Mouse (Mus musculus): Measurements from ENCODE around the gene Mapre3. TPM values are rescaled to one million over a fixed set of nuclear protein-coding genes. Genes with fewer than 3 reads are reported as not detected.

Mapre3 gene
- polyA plus RNA-seq, 1 experiment from 2014 or later, result 38.2 TPM

DNA sequence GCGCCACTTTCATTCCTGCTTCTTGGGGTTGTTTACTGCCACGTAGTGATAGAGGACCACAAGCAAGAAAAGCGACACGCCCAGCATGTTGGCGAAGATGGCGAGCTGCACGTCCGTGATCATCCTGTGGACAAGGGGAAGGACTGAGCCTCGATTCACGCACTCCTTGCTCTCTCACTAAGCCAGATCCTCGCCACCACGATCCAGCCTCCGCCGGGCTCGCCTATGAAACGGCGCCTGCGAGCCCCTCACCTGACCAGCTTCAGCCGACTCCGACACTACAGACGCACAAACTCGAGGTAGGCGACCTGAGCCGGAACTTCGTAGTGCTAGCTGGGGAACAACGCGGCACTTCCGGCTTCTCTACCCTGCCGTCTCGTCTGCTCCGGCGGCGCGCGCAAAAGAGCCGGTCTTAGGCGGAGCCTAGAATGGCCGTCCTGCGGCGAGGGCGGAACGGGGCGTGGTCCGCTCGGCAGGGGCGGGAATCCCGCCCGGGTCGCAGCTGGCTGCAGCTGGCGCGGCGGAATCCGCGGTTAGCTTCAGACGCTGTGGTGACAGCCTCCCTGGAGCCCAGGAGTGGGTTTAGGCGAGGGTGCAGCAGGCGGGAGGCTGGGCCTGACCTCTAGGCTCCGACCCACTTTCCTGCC lies 93.1 kb downstream of the Mapre3 start, which contains the start of gene Ost4:
Gene Ost4 (minus strand): TSS at position 376 of the 647 bp plus-strand sequence.
- Histone ChIP-seq H3K9me3 (ENCODE audit: control insufficient read depth, low read length) (no peaks in the 10 kb centered on the region), H3K27ac (ENCODE audit: low read depth, low read length) (peak within 1 kb of the TSS; percentile 87), H3K4me1 (replicated peaks; ENCODE audit: control insufficient read depth, insufficient read depth, low read length) (peaks cover 6% of the 10 kb centered on the region; the same call in 1 of the 2 replicates), H3K36me3 (ENCODE audit: control insufficient read depth, insufficient read depth, low read length) (0 out of 2 replicates have a peak, but pooled peaks cover 4% of the 10 kb centered on the region), H3K9ac (ENCODE audit: low read depth, low read length) (peak within 1 kb of the TSS; percentile 79), H3K27me3 (ENCODE audit: control insufficient read depth, insufficient read depth, low read length) (no peaks in the 10 kb centered on the region), H3K4me3 (ENCODE audit: low read depth, low read length) (peak within 1 kb of the TSS; percentile 67), H3K4me2 (replicated peaks; ENCODE audit: low read depth, low read length) (peak within 1 kb of the TSS; percentile 91)
- under 1% methylated on average over 55 of the region's 58 CpGs for WGBS
- peak; percentile 95 for ATAC-seq (ENCODE audit: low FRiP score)
- DNase-seq (ENCODE audit: low spot score), result peak; percentile 96

DNA sequence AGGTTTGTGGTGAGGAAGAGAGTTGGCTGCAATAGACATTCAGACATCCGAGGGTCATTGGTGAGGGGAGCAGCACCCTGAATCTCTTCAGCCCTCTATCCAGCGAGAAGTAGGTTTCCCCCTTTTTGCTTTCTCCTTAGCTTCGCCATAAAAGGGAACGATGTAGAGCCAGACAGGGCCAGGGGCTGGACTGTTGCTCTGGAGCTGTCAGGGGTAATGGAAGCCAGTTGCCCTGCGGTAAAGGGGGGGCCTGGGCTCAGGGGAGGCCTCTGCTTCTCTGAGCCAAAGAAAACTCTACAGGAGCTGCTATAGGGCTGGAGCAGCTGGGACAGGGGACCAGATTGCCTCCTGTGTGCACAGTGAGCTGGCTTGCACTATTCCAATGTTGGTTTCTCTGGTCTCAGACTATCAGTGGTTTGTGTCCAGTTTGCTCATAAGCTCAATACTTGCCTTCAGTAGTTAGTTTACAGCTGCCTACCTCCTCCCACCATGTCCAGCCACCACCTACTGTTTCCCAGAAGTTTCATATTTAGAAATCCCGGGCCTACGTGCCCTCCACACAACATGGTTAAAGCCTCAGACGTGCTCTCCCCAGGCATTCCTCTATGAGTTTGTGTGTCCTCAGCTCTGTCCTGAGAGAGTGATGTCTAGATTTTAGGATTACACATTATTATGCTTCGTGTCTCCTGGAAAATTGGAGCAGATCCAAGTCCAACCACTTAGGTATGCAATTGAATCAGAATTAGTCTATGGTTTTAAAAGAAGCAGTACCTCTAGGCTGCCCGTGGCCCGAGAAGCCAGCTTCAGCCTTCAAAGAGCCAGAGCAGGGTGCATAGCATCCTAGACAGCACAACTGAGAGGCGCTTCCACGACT lies 94.2 kb downstream of the Mapre3 start:
- 49% methylated on average over 13 of the region's 13 CpGs for whole genome bisulfite sequencing
- DNase-seq (ENCODE audit: low spot score), result peak; percentile 23
- Histone ChIP-seq H3K9ac (ENCODE audit: low read depth, low read length) (peak overlapping the region; percentile 79), H3K4me1 (replicated peaks; ENCODE audit: control insufficient read depth, insufficient read depth, low read length) (peaks cover 7% of the 10 kb centered on the region; the same call in 1 of the 2 replicates), H3K27me3 (ENCODE audit: control insufficient read depth, insufficient read depth, low read length) (no peaks in the 10 kb centered on the region), H3K9me3 (ENCODE audit: control insufficient read depth, low read length) (no peaks in the 10 kb centered on the region), H3K4me2 (replicated peaks; ENCODE audit: low read depth, low read length) (peak overlapping the region; percentile 91), H3K4me3 (ENCODE audit: low read depth, low read length) (peak overlapping the region; percentile 67), H3K36me3 (ENCODE audit: control insufficient read depth, insufficient read depth, low read length) (no peaks in the 10 kb centered on the region), H3K27ac (ENCODE audit: low read depth, low read length) (peak overlapping the region; percentile 87; the same call in 1 of the 2 replicates)
- ATAC-seq (ENCODE audit: low FRiP score), result no peak

DNA sequence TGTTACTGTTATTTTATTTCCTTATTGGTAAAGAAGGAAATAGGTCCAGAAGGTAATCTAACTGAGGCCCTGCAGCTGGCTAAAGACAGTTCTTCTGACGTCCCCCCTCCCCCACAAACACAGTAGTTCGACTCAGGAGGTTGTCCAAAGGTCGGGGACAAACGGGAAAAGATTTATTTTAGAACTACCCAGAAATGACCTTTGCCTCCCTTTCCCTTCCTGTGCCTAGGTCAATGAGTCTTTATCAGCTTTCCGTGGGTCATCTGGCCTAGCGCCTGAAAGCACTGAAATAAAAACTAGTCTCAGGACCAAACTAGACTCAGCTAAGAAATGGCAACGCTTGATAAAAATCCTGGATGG lies 94.8 kb downstream of the Mapre3 start:
- Histone ChIP-seq H3K4me2 (replicated peaks; ENCODE audit: low read depth, low read length) (no peak overlapping the region), H3K27ac (ENCODE audit: low read depth, low read length) (0 out of 2 replicates have a peak overlapping the region, but pooled peaks have one; percentile 47), H3K4me3 (ENCODE audit: low read depth, low read length) (no peak overlapping the region), H3K36me3 (ENCODE audit: control insufficient read depth, insufficient read depth, low read length) (no peaks in the 10 kb centered on the region), H3K27me3 (ENCODE audit: control insufficient read depth, insufficient read depth, low read length) (no peaks in the 10 kb centered on the region), H3K9me3 (ENCODE audit: control insufficient read depth, low read length) (no peaks in the 10 kb centered on the region), H3K9ac (ENCODE audit: low read depth, low read length) (no peak overlapping the region), H3K4me1 (replicated peaks; ENCODE audit: control insufficient read depth, insufficient read depth, low read length) (peaks cover 7% of the 10 kb centered on the region; the same call in 1 of the 2 replicates)
- DNase-seq (ENCODE audit: low spot score), result no peak
- 51% methylated on average over 7 of the region's 7 CpGs for WGBS
- no peak for ATAC-seq (ENCODE audit: low FRiP score)

DNA sequence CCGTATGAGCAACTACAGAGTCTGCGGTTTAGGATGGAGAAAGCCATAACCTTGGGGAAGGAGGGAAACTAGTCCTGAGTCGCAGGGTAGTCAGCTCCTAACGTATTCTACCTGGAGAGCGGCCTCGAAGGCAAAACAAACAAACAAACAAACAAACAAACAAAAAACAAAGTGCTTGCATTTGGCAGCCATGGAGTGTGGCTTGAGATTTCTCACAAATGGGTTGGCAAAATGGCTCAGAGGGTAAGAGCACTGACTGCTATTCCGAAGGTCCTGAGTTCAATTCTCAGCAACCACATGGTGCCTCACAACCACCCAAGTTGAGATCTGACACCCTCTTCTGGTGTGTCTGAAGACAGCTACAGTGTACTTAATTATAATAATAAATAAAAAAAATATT lies 95.4 kb downstream of the Mapre3 start:
- ATAC-seq (ENCODE audit: low FRiP score) (no peak), DNase-seq (ENCODE audit: low spot score) (no peak)
- peaks cover 7% of the 10 kb centered on the region; the same call in 1 of the 2 replicates for H3K4me1 ChIP-seq (replicated peaks; ENCODE audit: control insufficient read depth, insufficient read depth, low read length)

DNA sequence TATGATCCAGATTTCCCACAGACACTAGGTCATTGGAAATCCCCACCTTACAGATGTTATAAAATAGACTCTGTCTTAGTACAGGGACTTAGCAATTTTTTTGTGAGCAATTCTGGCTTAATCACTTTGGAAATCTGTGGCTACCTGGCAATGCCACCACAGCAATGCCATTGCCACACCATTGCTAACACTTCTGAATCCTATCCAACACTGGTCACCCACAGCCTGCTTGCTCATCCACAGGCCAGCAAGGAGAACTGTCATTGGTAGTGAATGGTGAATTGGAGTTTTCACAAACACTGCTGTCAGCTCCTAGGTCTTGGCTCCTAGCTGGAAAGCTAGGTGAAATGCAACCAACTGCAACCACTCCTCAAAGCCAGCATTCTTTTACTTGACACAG lies 96.0 kb downstream of the Mapre3 start:
- no peak overlapping the region for H3K27ac ChIP-seq (ENCODE audit: low read depth, low read length)
- no peak overlapping the region for H3K9ac ChIP-seq (ENCODE audit: low read depth, low read length)
- no peaks in the 10 kb centered on the region for H3K36me3 ChIP-seq (ENCODE audit: control insufficient read depth, insufficient read depth, low read length)
- peaks cover 7% of the 10 kb centered on the region; the same call in 1 of the 2 replicates for H3K4me1 ChIP-seq (replicated peaks; ENCODE audit: control insufficient read depth, insufficient read depth, low read length)
- no peak overlapping the region for H3K4me3 ChIP-seq (ENCODE audit: low read depth, low read length)
- DNase-seq (ENCODE audit: low spot score), result no peak
- no peaks in the 10 kb centered on the region for H3K9me3 ChIP-seq (ENCODE audit: control insufficient read depth, low read length)
- no peaks in the 10 kb centered on the region for H3K27me3 ChIP-seq (ENCODE audit: control insufficient read depth, insufficient read depth, low read length)
- no peak overlapping the region for H3K4me2 ChIP-seq (replicated peaks; ENCODE audit: low read depth, low read length)
- no peak for ATAC-seq (ENCODE audit: low FRiP score)

More for the DNA sequence above, 95.4 kb downstream of the Mapre3 start:
- Histone ChIP-seq H3K4me3 (ENCODE audit: low read depth, low read length) (no peak overlapping the region), H3K27me3 (ENCODE audit: control insufficient read depth, insufficient read depth, low read length) (no peaks in the 10 kb centered on the region), H3K36me3 (ENCODE audit: control insufficient read depth, insufficient read depth, low read length) (no peaks in the 10 kb centered on the region), H3K9me3 (ENCODE audit: control insufficient read depth, low read length) (no peaks in the 10 kb centered on the region), H3K27ac (ENCODE audit: low read depth, low read length) (no peak overlapping the region), H3K4me2 (replicated peaks; ENCODE audit: low read depth, low read length) (no peak overlapping the region), H3K9ac (ENCODE audit: low read depth, low read length) (no peak overlapping the region)
- WGBS, result 84% methylated on average over 7 of the region's 7 CpGs

DNA sequence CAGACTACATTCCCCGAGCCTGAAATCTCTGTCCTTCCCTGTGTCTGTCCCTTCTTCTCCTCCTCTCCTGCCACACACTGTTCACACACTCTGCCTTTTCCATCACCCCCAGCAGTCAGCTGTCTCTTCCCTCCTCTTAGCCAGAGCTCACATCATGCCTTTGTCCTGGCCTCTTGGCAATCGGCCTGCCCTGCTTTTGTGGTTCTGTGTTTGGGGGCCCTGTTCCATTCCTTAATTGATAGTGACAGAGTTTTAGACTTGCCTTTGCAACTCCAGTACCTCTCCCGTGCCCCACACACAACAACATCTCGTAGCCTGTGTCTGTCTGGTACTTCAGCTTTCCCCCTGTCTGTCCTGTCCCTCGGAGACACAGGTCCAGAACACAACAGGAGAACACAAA lies 97.7 kb downstream of the Mapre3 start:
- WGBS, result 71% methylated on average over 5 of the region's 5 CpGs
- peaks cover 7% of the 10 kb centered on the region; the same call in 1 of the 2 replicates for H3K4me1 ChIP-seq (replicated peaks; ENCODE audit: control insufficient read depth, insufficient read depth, low read length)

DNA sequence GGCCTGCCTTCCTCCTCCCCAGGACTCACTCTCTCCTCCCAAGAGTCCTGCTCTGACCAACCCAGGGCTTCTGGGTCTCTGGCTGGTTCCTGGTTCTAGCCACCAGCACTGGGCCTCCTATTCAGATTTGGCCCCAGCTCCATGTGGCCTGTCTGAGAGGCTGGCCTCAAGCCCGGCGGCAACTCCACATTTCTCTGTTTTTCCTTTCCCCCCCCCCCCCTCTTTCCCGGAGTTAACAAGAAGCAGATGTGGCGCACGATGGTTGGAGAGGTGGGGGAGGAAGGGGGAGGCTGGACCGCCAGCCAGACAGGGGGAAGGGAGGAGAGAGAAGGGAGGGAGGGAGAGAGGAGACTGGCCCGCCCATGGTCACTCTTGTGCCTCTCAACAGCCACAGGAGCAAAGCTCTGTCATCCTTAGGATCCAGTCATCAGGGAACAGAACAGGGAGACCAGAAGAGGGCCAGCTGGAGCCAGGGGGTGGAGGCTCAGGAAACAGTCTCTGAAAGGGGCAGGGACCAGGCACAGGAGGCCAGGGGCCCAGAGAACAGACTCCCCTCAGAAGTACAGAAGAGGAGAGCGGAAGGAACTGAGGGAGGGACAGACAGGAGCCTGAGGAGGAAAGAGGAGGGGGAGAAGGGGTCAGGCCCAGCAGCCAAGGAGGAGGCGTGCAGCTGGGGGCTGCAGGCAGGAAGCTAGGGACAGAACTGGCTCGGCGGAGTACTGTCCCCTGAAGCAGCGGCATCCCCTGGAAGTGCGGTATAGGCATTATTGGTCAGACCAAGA lies 98.8 kb downstream of the Mapre3 start, which contains the start of gene Emilin1:
Gene Emilin1 (plus strand): TSS at position 343 of the 782 bp plus-strand sequence.
- ATAC-seq (ENCODE audit: low FRiP score), result peak; percentile 31; the same call in 1 of the 2 replicates
- H3K4me2 ChIP-seq (replicated peaks; ENCODE audit: low read depth, low read length), result peak within 1 kb of the TSS; percentile 24
- H3K4me3 ChIP-seq (ENCODE audit: low read depth, low read length), result peak within 1 kb of the TSS; percentile 28
- H3K9ac ChIP-seq (ENCODE audit: low read depth, low read length), result peak within 1 kb of the TSS; percentile 49; the same call in 1 of the 2 replicates
- H3K36me3 ChIP-seq (ENCODE audit: control insufficient read depth, insufficient read depth, low read length), result no peaks in the 10 kb centered on the region
- WGBS, result 25% methylated on average over 13 of the region's 13 CpGs
- no peaks in the 10 kb centered on the region for H3K9me3 ChIP-seq (ENCODE audit: control insufficient read depth, low read length)
- H3K27me3 ChIP-seq (ENCODE audit: control insufficient read depth, insufficient read depth, low read length), result no peaks in the 10 kb centered on the region
- peaks cover 2% of the 10 kb centered on the region; the same call in 1 of the 2 replicates for H3K4me1 ChIP-seq (replicated peaks; ENCODE audit: control insufficient read depth, insufficient read depth, low read length)
- peak; percentile 73 for DNase-seq (ENCODE audit: low spot score)
- H3K27ac ChIP-seq (ENCODE audit: low read depth, low read length), result peak within 1 kb of the TSS; percentile 84

More for the DNA sequence above, 97.7 kb downstream of the Mapre3 start:
- H3K36me3 ChIP-seq (ENCODE audit: control insufficient read depth, insufficient read depth, low read length), result no peaks in the 10 kb centered on the region
- no peaks in the 10 kb centered on the region for H3K9me3 ChIP-seq (ENCODE audit: control insufficient read depth, low read length)
- no peak overlapping the region for H3K4me3 ChIP-seq (ENCODE audit: low read depth, low read length)
- H3K27me3 ChIP-seq (ENCODE audit: control insufficient read depth, insufficient read depth, low read length), result no peaks in the 10 kb centered on the region
- peak overlapping the region; percentile 84 for H3K27ac ChIP-seq (ENCODE audit: low read depth, low read length)
- H3K9ac ChIP-seq (ENCODE audit: low read depth, low read length), result peak overlapping the region; percentile 19; the same call in 1 of the 2 replicates
- DNase-seq (ENCODE audit: low spot score), result no peak
- ATAC-seq (ENCODE audit: low FRiP score), result no peak
- no peak overlapping the region for H3K4me2 ChIP-seq (replicated peaks; ENCODE audit: low read depth, low read length)

DNA sequence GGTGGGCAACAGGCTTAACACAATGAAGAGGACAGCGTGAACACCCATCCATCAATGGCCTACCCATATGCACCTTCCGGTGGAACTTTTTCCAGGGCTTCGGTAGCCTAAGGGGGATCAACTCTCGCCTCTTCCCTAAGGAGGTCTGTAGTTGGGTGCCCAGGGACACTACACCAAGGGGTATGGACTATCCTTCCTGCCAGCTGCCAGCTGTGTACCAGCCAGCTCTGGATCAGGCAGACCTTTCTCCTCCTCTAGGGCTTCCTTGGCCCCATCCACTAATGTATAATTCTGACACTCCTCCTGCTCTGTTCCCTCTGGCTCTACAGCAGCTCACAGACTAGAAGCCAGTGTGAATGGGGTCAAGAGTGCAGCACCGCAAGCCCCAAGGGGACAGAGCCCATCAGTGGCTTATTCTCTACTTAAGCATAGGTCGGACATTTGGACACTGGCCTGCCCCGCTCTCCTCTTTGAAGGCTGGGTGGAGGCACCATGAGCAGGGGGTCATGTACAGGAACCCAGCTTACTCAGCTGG lies 99.7 kb downstream of the Mapre3 start:
- ATAC-seq (ENCODE audit: low FRiP score) (no peak), DNase-seq (ENCODE audit: low spot score) (peak; percentile 17)
- peak overlapping the region; percentile 28 for H3K4me3 ChIP-seq (ENCODE audit: low read depth, low read length)
- H3K27ac ChIP-seq (ENCODE audit: low read depth, low read length), result peak overlapping the region; percentile 84; the same call in 1 of the 2 replicates
- H3K36me3 ChIP-seq (ENCODE audit: control insufficient read depth, insufficient read depth, low read length), result no peaks in the 10 kb centered on the region
- peak overlapping the region; percentile 49; the same call in 1 of the 2 replicates for H3K9ac ChIP-seq (ENCODE audit: low read depth, low read length)
- H3K4me2 ChIP-seq (replicated peaks; ENCODE audit: low read depth, low read length), result peak overlapping the region; percentile 24
- no peaks in the 10 kb centered on the region for H3K27me3 ChIP-seq (ENCODE audit: control insufficient read depth, insufficient read depth, low read length)
- H3K9me3 ChIP-seq (ENCODE audit: control insufficient read depth, low read length), result no peaks in the 10 kb centered on the region
- 63% methylated on average over 7 of the region's 7 CpGs for whole genome bisulfite sequencing
- peaks cover 2% of the 10 kb centered on the region; the same call in 1 of the 2 replicates for H3K4me1 ChIP-seq (replicated peaks; ENCODE audit: control insufficient read depth, insufficient read depth, low read length)

Data from hindbrain, embryonic 11.5 days (tissue).